Mouse (Mus musculus) embryo, embryonic 10 days (tissue): ENCODE measurements at regions not wholly inside any gene's neighbourhood (a gene's known extent, or its start where the extent isn't known, plus 50 kb on each side); places are given as distances from the start of the nearest gene placed in this dataset.
"Not testable (repeated sequence)": the region's sequence is repeated elsewhere in the genome, so short reads cannot be mapped to it uniquely, and the experiment has no call there.

Experiments
- DNase-seq: peaks from one replicate; pipeline ENCODE4 v3.0.0-alpha.2; 2015; ENCODE audit warnings: low spot score

DNA sequence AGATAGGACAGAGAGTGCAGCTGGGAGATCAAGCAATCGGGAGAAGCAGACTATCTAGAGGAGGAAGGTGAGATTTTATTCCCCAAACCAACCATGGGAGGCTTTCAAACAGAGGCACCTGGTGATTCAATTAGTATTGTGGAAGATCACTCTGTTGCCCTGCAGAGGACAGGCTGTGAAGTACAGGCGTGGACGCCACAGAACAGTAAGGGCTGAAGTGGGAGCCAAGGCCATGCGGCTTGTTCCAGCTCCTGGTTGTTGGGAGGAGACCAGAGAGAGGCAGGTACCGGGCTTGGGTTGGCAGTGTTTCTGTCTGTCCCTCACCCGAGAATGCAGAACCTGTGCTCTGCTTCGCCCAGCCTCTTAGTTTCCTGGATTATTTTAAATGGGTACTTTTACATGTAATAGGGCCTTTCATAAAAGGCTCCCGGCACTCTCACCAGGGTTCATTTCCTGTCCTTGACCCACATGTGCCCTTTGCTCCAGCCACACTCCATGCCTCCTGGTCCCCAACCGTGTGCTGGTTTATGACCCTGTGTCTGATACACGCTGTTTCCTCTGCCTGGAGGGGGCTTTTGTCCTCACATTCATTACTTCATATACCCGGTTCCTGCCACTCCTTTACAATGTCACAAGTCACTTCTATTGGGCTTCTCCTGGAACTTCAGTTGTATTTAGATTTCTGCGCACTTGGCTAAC, 58.3 kb downstream of the Vcpkmt start:
- DNase-seq, result peak; percentile 48

DNA sequence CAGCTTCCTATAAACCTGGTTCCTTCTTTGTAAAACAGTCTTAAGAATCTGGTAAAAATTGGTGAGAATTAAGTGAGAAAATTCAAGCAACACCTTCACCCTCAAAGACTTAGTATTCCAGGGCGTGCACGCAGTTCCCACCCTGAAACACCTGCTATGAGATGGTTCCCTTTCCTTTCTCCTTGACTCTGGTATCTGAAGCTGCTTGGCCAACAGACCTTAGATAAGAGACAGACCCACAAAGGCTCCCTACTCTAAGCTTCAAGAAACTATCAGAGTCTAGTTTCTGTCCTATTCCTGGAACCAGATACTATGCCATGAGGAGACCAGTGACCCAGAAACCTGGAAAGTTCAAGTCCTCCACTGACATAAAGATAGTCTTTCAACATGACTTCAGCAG, 63.0 kb downstream of the Vcpkmt start:
- no peak for DNase-seq

GRCm38 (mm10) chr12:69519028-69519427, 63.8 kb downstream of the Vcpkmt start:
- no peak for DNase-seq

GRCm38 (mm10) chr12:69517616-69518015, 65.2 kb downstream of the Vcpkmt start:
- no peak for DNase-seq

GRCm38 (mm10) chr12:69516314-69516916, 66.4 kb downstream of the Vcpkmt start:
- DNase-seq, result no peak

DNA sequence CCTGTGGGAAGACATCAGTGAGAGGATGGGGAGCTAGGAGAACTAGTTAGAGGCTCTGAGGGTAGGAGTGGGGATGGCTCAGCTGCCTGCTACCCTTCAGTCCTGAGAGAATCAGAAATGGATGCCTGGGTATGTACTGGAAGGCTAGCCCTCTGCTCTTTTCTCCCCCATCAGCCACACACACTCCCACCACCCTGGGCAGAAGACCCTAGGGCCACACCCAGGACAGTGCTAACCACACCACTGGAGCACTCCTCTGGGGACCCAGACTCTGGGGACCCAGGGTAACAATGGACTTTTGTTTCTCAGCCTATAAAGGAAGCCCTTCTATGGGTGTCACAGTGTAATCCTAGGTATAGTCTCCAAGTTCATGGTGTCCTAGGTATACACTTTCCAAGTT, 67.0 kb downstream of the Vcpkmt start:
- DNase-seq, result no peak

DNA sequence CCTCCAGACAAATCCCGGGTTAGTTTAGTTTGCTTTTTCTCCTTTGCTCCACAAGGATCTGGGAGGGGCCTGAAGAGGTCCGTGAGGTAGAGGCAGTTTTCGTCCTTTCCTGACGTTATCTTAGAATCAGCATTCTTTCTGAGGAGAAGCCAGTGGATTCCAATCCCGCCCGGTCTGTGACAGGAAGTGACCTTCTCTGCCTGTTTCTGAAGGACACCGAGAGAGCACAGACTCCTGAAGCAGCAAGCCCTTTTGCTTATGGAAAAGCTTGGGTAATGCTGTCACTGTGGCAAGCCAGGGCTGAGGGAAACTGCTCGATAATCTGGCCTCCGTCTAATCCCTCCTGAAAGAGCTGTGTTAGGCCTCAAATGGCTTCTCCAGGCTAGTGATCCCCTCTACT, 67.7 kb downstream of the Vcpkmt start:
- DNase-seq, result no peak

- DNase-seq, result no peak
These were observed 69.7 kb downstream of the Vcpkmt start for GRCm38 (mm10) chr12:69513166-69513565.

DNA sequence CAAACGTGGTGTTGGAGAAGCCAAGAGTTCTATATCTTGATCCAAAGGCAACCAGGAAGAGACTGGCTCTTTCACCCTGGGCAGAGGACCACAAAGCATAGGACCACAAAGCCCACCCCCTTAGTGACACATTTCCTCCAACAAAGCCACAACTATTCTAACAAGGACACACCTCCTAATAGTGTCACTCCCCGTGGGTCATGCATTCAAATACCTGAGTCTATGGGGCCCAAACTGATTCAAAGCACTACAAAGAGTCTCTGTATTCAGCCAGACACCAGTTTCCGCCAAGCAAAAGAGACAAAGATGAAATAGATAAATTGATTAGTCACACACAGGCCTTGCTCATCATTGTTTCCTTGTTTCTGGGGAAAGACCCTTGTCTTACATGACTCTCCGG, 72.1 kb downstream of the Vcpkmt start:
- peak; percentile 28 for DNase-seq

GRCm38 (mm10) chr12:69509180-69509579, 73.6 kb downstream of the Vcpkmt start:
- not testable (repeated sequence) for DNase-seq

DNA sequence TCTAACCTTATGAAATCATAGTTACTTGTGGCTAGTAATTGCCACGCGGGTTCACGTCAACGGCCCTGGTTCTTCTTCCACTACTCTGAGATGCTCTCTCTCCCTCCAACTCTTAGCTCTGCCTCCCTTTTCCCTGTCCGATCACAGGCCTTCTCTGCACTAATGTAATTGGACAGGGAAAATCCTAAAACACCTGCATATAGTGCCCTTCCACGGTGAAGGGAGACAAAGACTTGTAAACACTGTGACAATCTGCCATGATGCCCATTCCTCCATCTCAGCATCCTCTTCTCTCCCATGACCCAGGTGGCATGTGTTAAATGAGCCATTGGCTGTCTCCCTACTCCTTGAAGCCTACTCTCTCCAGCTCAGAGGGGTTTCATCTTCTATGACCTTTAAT, 74.9 kb downstream of the Vcpkmt start:
- no peak for DNase-seq

- DNase-seq, result no peak
These were observed 75.5 kb downstream of the Vcpkmt start for GRCm38 (mm10) chr12:69507333-69507732.

DNA sequence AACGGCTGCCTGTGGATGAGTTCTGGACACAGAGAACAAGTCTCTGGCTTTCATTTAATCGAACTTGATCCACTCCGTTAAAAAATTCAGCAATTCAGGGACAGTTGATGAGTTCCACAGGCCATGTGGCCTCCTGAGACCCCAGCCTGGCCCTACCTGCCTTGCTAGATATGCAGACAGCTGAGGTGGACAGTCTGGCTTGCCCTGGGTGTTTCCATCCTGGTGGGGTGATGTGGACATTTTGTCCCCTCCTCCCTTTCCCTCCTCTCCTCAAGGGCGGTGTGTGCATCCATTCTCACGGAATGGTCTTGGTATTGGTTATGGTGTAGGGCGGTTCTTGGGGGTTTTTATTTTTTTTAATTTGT, 80.1 kb downstream of the Vcpkmt start:
- no peak for DNase-seq

GRCm38 (mm10) chr12:69501783-69502705, 80.8 kb downstream of the Vcpkmt start:
- DNase-seq, result peak; percentile 68

DNA sequence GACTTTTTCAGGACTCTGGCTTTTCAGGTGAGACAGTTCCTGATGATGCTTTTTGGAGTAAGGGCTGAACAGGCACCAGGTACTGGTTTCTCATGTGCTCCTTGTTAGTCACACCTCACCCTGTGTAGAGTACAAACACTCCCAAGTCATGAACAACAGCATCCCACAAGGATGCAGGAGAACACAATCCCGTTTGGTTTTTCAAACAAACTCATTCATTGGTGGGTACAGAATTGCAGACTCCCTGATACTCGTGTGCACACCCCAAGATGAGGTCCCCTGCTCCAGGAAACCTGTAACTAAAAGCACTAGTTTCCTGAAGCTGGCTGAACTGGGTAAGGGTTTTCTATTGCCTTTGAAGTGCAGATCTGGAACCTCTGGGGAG, 81.5 kb downstream of the Vcpkmt start:
- DNase-seq, result no peak

- no peak for DNase-seq
These were observed 82.1 kb downstream of the Vcpkmt start for GRCm38 (mm10) chr12:69500600-69501345.

- DNase-seq, result no peak
These were observed 85.7 kb downstream of the Vcpkmt start for GRCm38 (mm10) chr12:69497121-69497520.

- DNase-seq, result no peak
These were observed 86.4 kb downstream of the Vcpkmt start for GRCm38 (mm10) chr12:69496341-69496904.

DNA sequence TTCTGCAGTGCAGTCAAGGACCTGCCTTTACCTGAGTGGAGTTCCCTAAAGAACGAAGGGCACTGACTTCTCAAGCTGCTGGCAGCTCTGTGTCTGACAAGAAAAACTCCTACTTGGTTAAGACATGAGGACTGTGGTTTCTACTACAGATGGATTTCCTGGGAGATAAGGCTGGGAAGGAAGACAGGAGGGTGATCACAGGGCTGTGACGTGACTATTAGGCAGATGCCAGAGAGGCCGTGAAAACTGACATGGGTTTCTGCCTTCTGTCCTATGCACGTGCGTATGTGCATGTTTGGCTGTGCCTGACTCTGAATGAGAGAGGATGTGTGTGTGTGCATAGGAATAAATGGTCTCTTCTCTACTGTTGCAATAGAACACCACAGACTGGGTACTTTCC, 87.1 kb downstream of the Vcpkmt start:
- no peak for DNase-seq

GRCm38 (mm10) chr12:69494648-69495047, 88.2 kb downstream of the Vcpkmt start:
- DNase-seq, result no peak

DNA sequence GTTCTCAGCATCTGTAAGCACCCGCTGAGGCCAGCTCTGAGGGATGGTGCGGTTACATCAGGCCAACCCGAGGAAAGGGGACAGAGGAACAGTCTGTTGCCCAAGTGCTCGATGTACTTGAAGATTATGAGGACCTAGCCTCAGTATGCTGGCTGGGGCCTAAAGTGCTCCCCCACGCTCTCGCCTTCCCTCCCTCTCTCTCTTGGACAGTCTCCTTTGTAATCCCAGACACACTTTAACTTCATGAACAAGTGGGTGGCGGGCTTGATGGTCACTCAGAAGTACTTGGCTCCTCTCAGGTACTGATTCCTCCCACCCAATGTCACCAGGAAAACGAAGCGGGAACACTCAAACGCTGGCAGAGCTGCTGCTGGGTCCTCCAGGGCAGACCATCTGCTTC, 93.1 kb downstream of the Vcpkmt start:
- no peak for DNase-seq

GRCm38 (mm10) chr12:69486903-69487302, 95.9 kb downstream of the Vcpkmt start:
- no peak for DNase-seq
